Mouse (Mus musculus) frontal cortex, postnatal 14 days (tissue): Measurements from ENCODE around the gene Rln3.
"Not testable (repeated sequence)": the region's sequence is repeated elsewhere in the genome, so short reads cannot be mapped to it uniquely, and the experiment has no call there.

ENCODE experiments used
- DNase-seq, 2 experiments: peaks; one replicate each; pipeline ENCODE4 v3.0.0; 2022; ENCODE audit warnings: low spot score in 2 of 2

Rln3 gene

GRCm38 (mm10) chr8:84021569-84021968, 23.2 kb downstream of the Rln3 start:
- no peak for DNase-seq

GRCm38 (mm10) chr8:84021096-84021495, 23.7 kb downstream of the Rln3 start, which contains the start of gene Palm3:
Palm3 (plus strand) TSS chr8:84021471.
- DNase-seq, result no peak

DNA sequence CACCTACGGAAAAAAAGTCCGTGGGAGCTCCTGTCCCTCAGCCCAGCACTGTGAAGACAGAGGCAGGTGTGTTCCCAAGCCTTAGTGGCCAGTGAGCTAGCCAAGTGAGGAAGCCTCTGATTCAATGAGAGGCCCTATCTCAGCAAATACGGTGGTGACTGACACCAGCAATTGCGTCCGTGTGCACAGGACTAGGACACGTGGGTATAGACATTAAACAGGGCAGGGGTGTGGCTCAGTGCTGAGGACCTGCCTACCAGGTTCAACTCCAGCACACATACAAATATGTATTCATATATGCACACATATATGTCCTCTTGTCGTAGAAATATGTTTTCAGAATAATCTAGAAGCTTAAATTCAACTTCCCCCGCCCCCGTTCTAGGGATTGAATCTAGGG, 25.1 kb downstream of the Rln3 start:
- DNase-seq, result no peak

GRCm38 (mm10) chr8:84015833-84016232, 29.0 kb downstream of the Rln3 start:
- DNase-seq, result no peak

DNA sequence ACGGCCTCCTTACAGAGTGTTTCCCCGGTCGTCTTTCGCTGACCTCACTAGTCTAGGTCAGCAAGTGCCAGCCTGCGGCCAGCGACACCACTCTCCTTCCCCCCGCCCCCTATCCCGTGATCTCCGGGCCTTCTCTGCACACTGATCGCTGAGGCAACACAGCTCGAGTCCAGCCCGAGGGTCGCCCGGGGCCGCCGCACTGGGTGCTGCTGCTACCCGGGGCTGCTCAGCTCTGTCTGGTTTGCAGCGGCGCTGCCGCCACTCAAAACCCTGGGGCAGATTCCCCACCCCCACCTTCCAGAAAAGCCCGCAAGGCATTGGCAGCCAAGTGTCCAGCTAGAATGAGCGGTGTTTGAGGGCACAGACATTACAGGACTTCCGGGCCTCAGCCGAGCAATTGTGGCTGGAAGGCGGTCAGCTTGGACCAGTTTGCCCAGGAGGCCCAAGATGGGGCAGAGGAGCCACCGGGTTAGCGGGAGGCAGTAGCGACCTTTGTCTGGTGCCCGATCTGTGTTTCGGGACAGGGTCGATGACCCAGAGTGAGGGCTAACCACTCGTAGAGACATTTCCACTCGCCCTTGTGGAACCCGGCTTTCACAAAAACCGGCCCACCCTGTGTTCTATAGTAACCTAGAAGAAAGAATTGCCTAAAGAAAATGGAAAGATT, 32.2 kb downstream of the Rln3 start:
- DNase-seq, result no peak

GRCm38 (mm10) chr8:84011705-84012498, 32.9 kb downstream of the Rln3 start, which contains the start of gene 2210011C24Rik:
2210011C24Rik (minus strand) TSS chr8:84012171.
- DNase-seq, result no peak

GRCm38 (mm10) chr8:84010625-84011611, 33.9 kb downstream of the Rln3 start:
- no peak for DNase-seq

DNA sequence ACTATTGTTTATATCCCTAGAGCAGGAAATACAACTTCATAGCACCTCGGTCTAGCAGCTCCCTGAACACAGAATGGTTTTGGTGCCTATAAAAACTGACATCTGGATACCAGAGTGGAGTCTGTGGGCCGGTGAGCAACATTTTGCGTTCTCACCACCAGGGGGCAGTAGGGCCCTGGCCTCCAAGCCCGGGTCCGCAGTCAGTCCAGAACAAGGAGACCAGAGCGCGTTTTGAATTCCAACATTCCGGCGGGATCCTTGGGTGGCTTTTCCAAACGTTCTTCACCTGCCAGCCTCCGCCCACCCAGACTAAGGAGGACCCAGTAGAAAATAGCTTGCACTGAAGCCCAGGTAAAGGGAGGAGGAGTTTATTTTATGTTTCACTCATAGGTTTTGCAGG, 34.9 kb downstream of the Rln3 start:
- peak; percentile 69 to 83 for DNase-seq

DNA sequence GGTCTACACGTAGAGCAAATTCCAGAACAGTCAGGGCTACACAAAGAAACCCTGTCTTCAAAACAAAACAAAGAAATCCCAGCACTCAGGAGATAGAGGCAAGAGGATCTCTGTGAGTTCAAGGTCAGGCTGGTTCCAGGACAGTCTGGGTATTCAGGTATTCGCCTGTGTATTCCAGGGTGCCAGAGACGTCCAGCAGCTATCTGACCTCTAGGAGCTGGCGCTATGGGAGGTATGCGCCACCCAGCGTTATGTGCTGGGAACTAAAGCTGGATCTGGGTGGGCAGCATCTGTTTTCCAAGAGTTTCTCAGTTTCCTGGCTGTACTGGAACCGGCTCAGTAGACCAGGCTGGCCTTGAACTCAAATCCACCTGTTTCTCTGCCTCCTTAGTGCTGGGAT, 36.4 kb downstream of the Rln3 start:
- DNase-seq, result no peak

- DNase-seq, result not testable (repeated sequence)
Observed at GRCm38 (mm10) chr8:84005502-84005901, 39.3 kb downstream of the Rln3 start.

- peak; percentile 86 to 87 for DNase-seq
Observed at GRCm38 (mm10) chr8:84004533-84005201, 40.1 kb downstream of the Rln3 start.

DNA sequence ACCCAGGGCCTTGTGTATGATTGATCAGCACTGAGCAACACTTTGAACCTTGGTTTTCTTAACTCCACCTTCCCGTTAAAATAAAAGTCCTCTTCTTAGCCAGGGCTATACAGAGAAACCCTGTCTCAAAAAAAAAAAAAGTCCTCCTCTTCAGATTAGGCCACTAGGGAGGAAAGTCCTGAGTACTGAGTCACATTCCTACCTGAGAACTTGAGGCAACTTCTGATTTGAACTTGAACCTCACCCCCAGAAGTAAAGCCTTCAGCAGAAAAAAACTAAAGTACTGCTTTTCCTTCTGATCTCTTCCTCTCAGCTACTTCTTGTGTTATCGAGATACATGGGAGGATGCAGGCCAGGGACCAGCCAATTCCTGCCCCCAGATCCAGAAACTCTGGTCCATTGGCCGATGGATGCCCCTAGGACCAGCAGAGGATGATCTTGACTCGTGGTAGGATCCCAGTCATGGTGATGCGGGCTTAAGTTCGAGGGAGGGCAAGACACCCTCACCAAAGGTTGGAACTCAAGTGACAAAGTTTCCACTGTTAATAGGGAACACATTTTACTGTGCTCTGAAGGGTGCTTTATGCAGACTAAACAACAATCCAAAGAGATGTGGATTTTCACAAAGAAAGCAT, 41.1 kb downstream of the Rln3 start:
- no peak for DNase-seq

GRCm38 (mm10) chr8:84002957-84003611, 41.7 kb downstream of the Rln3 start:
- no peak for DNase-seq

DNA sequence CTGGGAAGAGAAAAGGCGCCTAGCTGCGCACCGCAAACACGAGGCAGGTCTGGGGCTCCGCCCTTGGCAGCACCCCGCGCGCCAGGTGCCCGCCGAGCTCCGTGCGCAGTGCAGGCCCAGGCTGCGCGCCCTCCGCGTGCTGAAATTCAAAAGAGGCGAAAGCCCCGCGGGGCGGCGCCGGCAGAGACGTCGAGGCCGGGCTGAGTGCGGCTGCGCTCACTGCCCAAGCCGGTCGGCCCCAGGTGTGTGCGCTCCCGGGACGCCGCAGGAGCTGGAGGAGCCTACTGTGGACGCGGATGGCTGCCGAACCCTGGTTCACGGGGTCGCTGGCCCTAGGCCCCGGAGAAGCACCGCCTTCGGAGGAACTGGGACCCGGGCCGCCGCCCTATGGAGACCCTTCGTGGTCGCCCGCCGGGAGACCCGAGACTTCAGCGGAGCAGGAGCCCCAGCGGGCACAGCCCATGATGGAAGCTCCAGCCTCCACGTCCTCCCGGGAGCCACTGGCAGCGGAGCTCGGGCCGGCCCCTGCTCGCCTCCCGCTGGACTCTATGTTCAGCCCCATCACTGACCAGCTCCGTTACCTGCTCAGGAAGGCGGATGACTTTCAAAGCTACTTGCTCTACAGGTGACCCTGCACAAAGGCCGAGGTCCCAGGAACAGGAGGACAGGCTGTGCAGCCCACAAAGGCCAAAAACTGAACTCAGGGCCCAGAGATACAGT, 43.4 kb downstream of the Rln3 start, which contains the start of gene 1700067K01Rik:
Gene 1700067K01Rik (plus strand): TSS at position 222 of the 720 bp plus-strand sequence.
- no peak for DNase-seq

- DNase-seq, result no peak
Observed at GRCm38 (mm10) chr8:83999825-84000224, 45.0 kb downstream of the Rln3 start.

GRCm38 (mm10) chr8:83999057-83999705, 45.6 kb downstream of the Rln3 start:
- no peak for DNase-seq

GRCm38 (mm10) chr8:83998231-83999056, 46.4 kb downstream of the Rln3 start:
- peak; percentile 45 to 52 for DNase-seq

DNA sequence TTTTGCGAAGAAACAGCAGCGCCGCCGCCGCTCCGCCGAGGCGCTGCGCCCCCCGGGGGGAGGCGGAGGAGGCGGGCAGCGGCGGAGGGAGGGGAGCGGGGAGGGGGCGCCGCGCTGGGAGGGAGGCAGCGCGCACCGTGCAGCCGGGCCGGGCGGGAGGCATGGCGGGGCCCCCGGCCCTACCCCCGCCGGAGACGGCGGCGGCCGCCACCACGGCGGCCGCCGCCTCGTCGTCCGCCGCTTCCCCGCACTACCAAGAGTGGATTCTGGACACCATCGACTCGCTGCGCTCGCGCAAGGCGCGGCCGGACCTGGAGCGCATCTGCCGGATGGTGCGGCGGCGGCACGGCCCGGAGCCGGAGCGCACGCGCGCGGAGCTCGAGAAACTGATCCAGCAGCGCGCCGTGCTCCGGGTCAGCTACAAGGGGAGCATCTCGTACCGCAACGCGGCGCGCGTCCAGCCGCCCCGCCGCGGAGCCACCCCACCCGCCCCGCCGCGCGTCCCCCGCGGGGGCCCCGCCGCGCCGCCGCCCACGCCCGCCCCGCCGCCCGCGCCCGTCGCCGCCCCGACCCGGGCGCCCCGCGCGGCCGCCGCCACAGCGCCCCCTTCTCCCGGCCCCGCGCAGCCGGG, 47.2 kb downstream of the Rln3 start, which contains the start of gene Samd1:
Gene Samd1 (plus strand): TSS at position 162 of the 631 bp plus-strand sequence.
- no peak for DNase-seq
